Mouse (Mus musculus): Measurements from ENCODE around the gene Arid4a.
"Not testable (repeated sequence)": the region's sequence is repeated elsewhere in the genome, so short reads cannot be mapped to it uniquely, and the experiment has no call there.

Gene Arid4a

DNA sequence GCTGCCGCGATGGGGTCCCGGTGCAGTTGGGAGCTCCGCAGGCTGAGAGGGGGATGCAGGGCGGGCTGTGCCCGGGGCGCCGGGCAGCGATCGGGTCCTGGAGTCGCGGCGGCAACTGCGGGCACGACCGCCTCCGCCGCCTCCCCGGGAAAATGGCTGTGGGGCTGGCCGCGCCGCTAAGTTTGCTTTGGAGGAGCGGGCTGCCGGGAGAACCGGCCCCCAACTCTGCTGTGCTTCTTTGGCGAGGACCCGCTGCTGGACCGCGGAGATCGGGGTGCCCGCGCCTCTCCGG is 367 bp downstream of the Arid4a start:
- DNase-seq (ENCODE audit: low spot score in 2 of 2), result no peak

DNA sequence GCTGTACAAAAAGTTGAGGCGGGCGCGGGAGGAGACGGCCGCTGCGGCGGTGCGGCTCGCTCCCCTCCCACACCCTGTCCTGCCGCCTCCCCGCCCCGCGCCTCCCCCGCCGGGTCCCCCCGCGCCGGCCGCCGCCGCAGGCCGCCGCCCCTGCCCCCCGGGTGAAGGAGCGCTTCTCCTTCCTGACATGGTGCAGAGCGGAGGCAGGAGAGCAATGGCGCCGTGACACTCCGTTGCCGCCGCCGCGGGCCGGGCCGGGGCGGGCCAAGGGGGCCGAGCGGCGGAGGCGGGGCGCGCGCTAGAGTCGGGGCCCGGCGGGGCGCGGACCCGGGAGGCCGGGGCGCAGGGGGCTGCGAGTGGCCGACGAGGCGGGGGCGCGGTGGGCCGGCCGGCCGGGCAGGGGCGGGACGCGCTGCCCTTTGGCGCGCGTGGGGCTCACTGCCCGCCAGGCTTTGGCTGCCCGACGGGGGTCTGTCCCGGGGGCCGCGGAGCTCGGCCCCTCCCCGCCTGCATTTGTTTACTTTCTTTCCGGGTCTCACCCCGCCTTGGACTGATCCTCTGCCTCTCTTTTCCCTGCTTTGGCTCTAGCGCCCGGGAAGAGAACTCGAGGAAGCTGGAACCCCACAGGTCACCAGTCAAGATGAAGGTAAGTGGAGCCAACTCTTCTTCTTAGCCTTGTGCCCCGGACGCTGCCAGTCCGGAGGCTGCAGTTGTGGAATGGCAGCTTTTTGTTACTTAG is 882 bp downstream of the Arid4a start:
- DNase-seq (ENCODE audit: low spot score in 2 of 2), result peak in 1 of 2 experiments; percentile 32

GRCm38 (mm10) chr12:71017242-71017571 is 1.4 kb downstream of the Arid4a start:
- DNase-seq (ENCODE audit: low spot score in 2 of 2), result no peak

DNA sequence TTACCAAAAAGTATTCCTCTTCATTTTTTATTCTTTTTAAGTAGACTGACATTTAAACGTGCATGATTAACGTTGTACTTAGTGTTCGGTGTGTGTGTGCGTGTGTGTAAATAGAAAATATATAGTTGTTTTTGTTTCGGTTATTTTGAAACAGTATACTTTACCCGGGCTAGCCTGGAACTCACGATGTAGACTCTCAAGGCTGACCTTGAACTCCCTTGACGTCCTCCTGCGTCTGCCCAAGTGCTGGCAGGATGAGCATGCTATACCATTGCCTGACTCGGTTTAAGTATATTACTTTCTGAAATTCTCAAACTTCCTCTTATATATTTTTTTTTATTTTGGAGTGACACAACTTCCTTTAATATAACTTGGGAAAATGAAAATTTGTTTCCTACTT is 2.0 kb downstream of the Arid4a start:
- no peak for DNase-seq (ENCODE audit: low spot score in 2 of 2)

- DNase-seq (ENCODE audit: low spot score in 2 of 2), result no peak
Observed at GRCm38 (mm10) chr12:71019211-71019610, 3.4 kb downstream of the Arid4a start.

DNA sequence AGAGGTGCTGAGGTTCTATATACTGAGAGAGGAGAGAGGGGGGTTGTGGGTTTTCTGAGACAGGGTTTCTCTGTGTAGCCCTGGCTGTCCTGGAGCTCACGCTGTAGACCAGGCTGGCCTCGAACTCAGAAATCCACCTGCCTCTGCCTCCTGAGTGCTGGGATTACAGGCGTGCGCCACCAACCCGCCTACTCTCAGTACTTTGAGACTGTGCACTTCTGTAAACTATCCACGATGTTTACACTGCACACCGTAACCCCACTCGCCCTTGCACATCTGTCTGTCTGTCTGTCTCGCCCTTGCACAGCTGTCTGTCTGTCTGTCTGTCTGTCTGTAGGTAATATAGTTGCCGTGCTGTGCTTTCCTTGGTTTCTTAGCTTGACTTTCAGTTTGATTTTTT is 8.6 kb downstream of the Arid4a start:
- no peak for DNase-seq (ENCODE audit: low spot score in 2 of 2)

GRCm38 (mm10) chr12:71028265-71028664 is 12.5 kb downstream of the Arid4a start:
- DNase-seq (ENCODE audit: low spot score in 2 of 2), result not testable (repeated sequence)

DNA sequence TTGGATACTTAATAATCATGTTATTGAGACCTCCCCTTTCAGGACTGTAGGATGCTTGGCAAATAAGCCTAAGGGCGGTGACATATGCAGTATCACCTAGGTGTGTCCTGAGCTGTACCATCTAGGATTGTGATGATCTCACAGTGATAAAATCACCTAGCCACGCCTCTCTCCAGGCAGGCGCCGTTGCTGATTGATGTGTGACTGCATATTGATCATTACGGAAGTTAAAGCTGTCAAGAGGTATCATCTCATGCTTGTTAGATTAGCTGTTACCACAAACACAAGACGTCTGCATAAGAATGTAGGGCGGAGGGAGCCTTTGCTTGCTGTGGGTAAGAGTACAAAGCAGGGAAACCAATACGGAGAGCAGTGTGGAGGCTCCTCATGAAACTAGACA is 14.5 kb downstream of the Arid4a start:
- DNase-seq (ENCODE audit: low spot score in 2 of 2), result no peak

DNA sequence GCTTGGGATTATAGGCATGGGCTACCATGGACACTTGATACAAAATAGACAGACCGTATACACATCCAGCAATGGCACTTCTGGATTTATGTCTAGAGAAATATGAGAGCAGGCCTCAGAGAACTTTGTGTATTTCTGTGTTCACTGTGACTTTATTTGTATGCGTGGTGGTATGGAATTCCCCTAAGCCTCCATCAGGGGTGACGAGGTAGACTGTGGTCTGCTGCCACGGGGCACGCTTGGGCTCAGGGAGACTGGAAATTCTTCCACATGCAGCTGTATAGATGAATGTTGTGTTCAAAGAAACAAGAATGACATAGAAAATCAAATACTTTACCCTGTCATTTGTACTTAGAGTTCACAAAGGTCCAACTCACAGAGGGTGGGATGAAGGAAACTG is 14.9 kb downstream of the Arid4a start:
- DNase-seq (ENCODE audit: low spot score in 2 of 2), result no peak

- no peak for DNase-seq (ENCODE audit: low spot score in 2 of 2)
Observed at GRCm38 (mm10) chr12:71035826-71036225, 20.0 kb downstream of the Arid4a start.

DNA sequence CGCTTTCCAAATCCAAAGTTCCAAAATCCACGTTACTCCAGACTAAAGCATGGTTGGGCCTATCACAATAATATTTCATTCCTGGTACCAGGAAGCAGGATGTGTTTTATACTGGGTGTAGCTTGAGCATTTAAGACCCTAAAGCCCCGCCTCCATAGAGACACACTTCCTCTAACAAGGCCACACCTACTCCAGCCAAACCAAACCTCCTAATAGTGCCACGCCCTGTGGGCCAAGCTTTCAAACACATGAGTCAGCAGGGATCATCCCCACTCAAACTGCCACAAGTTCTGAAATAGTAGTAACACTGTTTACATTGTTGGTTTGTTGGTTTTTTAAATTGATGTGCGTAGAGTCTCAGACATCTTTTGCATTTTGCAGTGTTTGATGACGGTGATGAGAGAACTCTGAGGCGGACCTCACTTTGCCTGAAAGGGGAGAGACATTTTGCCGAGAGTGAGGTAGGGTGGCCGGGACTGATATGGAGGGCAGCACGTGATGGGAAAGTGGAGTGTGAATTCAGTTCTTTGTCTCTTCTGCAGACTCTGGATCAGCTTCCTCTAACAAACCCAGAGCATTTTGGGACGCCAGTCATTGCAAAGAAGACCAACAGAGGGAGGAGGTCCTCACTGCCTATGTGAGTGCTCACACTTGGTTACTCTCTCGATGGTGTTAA is 21.1 kb downstream of the Arid4a start:
- DNase-seq (ENCODE audit: low spot score in 2 of 2), result no peak

GRCm38 (mm10) chr12:71040462-71040861 is 24.7 kb downstream of the Arid4a start:
- no peak for DNase-seq (ENCODE audit: low spot score in 2 of 2)

DNA sequence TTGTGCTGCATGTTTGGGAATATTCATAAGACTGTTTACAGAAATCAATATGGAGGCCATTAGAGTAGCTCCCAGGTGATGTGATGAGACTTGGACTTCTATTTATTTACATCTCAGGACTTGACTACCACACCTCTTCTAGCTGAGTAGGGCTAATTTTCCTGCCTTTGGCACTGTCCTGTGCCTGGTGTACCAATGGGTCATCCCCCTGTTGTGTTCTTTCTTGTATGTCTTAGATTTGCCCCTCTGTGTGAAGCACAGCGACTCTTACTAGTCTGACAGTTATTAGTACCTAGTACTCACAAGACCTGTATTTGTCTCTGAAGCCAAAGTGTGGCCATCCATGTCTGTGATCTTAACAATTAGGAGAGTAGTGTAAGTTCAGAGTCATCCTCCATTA is 26.7 kb downstream of the Arid4a start:
- no peak for DNase-seq (ENCODE audit: low spot score in 2 of 2)

DNA sequence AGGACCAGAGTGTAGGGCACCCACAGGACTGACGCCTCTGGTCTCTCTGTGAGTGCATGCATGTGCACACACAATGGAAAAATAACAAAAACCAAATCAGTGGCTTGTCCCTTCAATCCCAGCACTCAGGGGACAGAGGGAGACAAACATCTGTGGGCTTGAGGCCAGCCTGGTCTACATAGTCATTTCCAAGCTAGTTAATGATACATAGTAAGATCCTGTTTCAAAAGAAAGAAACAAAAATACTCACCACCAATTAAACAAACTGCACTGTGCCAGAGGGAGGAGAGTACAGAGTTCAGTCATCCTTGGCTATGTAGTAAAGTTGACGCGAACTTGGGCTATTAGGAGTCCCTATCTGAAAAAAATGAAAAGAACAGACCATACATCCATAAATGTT is 27.8 kb downstream of the Arid4a start:
- no peak for DNase-seq (ENCODE audit: low spot score in 2 of 2)

DNA sequence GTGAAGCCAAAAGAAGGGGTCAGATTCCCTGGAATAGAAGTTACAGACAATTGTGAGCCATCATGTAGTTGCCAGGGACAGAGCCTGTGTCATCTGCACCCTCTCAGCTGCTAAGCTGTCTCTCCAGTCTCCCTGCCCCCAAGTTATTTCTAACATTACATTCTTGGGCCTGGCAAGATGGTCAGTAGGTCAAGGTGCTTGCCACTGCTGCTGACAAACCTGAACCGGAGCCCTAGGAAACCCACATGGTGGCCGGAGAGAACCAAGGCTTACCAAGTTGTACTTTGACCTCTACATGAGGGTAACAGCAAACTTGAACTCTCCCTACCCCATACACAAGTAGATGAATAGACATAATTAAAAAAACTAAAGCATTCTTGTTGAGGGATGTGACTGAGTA is 28.7 kb downstream of the Arid4a start:
- no peak for DNase-seq (ENCODE audit: low spot score in 2 of 2)

DNA sequence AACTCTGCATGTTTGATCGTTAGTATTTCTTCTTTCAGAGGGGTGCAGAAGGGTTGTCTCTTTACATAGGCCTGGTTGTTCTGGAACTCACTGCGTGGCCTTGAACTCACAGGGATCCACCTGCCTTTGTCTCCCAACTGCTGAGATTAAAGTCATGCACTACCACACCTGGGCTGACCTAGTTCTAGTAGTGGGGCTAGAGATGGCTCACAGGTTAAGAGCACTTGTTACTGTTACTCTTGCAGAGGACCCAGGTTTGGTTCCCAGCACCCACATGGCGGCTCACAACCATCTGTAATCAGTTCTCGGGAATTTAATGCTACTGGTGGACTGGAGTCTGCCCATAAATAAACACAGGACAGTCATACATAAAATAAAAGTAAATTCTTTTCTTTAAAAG is 30.7 kb downstream of the Arid4a start:
- DNase-seq (ENCODE audit: low spot score in 2 of 2), result no peak

GRCm38 (mm10) chr12:71047473-71048078 is 31.8 kb downstream of the Arid4a start:
- DNase-seq (ENCODE audit: low spot score in 2 of 2), result no peak

GRCm38 (mm10) chr12:71048117-71048516 is 32.3 kb downstream of the Arid4a start:
- DNase-seq (ENCODE audit: low spot score in 2 of 2), result peak; percentile 96 to 99

DNA sequence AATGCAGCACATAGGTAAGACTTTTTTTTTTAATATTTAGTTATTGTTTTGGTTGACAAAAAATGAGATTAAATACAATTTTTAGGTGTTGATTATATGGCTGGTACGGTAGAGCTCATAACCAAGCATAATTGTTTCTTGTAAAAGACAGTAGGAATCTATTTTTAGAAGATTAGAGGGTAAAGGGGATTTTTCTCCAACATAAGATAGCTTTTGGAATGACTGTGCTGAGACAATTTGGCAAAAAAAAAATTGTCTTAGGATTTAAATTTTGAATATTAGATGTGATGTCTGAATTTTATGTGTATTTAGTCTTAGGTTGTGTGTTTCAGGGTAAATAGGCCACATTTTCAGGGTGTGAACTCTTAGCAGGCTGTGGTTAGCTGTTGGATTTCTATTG is 32.8 kb downstream of the Arid4a start:
- no peak for DNase-seq (ENCODE audit: low spot score in 2 of 2)

GRCm38 (mm10) chr12:71049596-71050265 is 33.9 kb downstream of the Arid4a start:
- no peak for DNase-seq (ENCODE audit: low spot score in 2 of 2)

DNA sequence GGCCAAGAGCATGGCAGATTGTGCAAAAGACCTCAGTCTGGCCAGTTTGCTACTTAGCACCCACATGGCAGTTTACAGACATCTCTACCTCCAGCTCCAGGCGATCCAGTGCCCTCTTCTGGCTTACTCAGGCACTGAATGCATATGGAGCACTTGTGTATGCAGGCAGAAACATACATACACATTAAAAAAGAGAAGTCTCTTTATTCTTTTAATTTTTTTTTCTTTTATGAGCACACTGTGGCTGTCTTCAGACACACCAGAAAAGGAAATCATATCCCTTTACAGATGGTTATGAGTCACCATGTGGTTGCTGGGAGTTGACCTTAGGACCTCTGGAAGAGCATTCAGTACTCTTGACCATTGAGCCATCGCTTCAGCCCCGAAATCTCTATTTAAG is 35.3 kb downstream of the Arid4a start:
- DNase-seq (ENCODE audit: low spot score in 2 of 2), result peak in 1 of 2 experiments; percentile 17

DNA sequence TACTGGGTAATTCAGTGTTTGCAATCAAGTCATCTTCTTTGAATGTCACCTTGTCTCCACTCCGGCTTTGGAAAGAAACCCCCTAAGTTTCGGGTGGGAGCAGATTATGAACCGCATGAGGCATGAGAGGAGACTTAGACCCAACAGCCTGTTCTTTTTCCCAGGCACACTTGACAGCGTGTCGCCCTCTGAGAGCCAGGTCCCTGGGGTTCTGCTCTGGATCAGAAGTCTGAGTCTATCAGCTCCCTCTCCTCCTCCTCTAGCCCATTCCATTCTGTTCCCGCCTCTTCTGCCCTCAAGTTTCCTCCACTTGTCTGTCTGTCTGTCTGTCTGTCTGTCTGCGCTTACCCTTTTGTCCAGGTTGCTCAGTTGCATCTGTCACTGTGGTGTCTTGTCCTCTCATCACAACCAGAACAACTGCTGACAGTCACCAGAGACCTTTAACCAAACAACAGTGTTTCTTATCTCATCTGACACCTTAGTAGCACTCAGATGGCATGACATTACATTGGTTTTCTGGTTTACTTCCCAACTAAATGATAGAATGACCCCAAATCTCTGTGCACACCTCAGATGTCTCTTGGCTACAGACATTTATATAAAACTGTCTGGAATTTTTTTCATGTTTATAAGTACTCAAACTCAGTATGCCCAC is 36.7 kb downstream of the Arid4a start:
- no peak for DNase-seq (ENCODE audit: low spot score in 2 of 2)
